Mouse (Mus musculus) spleen, adult 2 months (tissue): ENCODE data around the gene Slc22a16.

ENCODE experiments used
- CTCF ChIP-seq: fragments of 200-500 bp; IDR thresholded peaks from 2 replicates; pipeline ENCODE4 v1.5.1; 2011; ENCODE audit warnings: mild to moderate bottlenecking, inconsistent platforms; ENCODE audit not compliant: insufficient read depth, insufficient read length, insufficient replicate concordance; ENCODE audit errors: extremely low read depth
- POLR2A ChIP-seq: fragments of 200-500 bp; IDR thresholded peaks from 2 replicates; pipeline ENCODE4 v1.6.1; 2011; ENCODE audit warnings: low read depth, low read length, inconsistent platforms

- TF ChIP-seq CTCF, result no peak
- no peak for TF ChIP-seq POLR2A
Measured at GRCm38 (mm10) chr10:40645346-40645745, 75.2 kb downstream of the Slc22a16 start.
